Mouse (Mus musculus) myocyte (in vitro differentiated cells): ENCODE measurements at regions not wholly inside any gene's neighbourhood (a gene's known extent, or its start where the extent isn't known, plus 50 kb on each side); places are given as distances from the start of the nearest gene placed in this dataset.

Source experiments
- MAX ChIP-seq: IDR thresholded peaks from one replicate; pipeline ENCODE4 v1.6.1; 2011; ENCODE audit warnings: low read depth, mild to moderate bottlenecking, control low read depth
- MYOD1 ChIP-seq, 3 experiments: IDR thresholded peaks; one replicate each; pipeline ENCODE4 v1.6.1; 2011; ENCODE audit warnings: control low read depth in 2 of 3, low read depth in 2 of 3, mild to moderate bottlenecking in 2 of 3, moderate library complexity in 1 of 3; ENCODE audit not compliant: insufficient read length in 2 of 3, control insufficient read depth in 1 of 3
- POLR2A ChIP-seq: IDR thresholded peaks from one replicate; pipeline ENCODE4 v1.6.1; 2011; ENCODE audit warnings: low read depth, mild to moderate bottlenecking, control low read depth, moderate library complexity; ENCODE audit not compliant: insufficient read length
- REST ChIP-seq: IDR thresholded peaks from one replicate; pipeline ENCODE4 v1.6.1; 2011; ENCODE audit warnings: mild to moderate bottlenecking, control low read depth, moderate library complexity; ENCODE audit not compliant: insufficient read depth, insufficient read length
- SRF ChIP-seq: IDR thresholded peaks from one replicate; pipeline ENCODE4 v1.6.1; 2011; ENCODE audit warnings: low read depth; ENCODE audit not compliant: control insufficient read depth, insufficient read length
- TCF12 ChIP-seq: IDR thresholded peaks from one replicate; pipeline ENCODE4 v1.6.1; 2011; ENCODE audit warnings: mild to moderate bottlenecking, control low read depth; ENCODE audit not compliant: poor library complexity, insufficient read depth, severe bottlenecking
- USF1 ChIP-seq: IDR thresholded peaks from one replicate; pipeline ENCODE4 v1.6.1; 2011; ENCODE audit warnings: low read depth, mild to moderate bottlenecking, control low read depth, moderate library complexity

DNA sequence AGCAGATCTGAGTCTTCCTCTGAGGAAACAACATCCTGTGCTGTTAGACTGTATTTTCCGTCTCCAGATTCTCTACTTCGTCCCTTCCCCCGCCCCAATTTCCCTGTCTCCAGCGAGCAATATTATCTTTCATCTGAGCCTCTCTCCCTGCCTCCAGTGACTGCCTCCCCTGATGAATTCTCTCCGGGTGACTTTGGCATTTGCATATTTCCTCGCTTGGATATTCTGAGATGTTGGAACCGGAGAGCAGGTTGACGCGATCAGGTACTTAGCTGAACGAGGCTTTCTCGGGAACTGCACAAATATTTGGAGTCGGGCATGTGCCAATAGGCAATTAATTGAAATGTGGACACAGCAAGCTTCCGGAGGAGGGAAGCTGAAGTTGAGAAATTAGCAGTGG lies 323.8 kb upstream of the 4930535I16Rik start:
- TF ChIP-seq SRF, result no peak
- no peak for TF ChIP-seq POLR2A
- TF ChIP-seq REST, result no peak
- TF ChIP-seq MAX, result no peak
- TF ChIP-seq USF1, result no peak
- TF ChIP-seq TCF12, result no peak
- no peak for TF ChIP-seq MYOD1 (IDR thresholded peaks at IDR 0.05; ENCODE audit: control insufficient read depth in 1 of 3, insufficient read length in 2 of 3, low read depth in 2 of 3)
